Mouse (Mus musculus) midbrain, postnatal 0 days (tissue): ENCODE measurements around the gene Hnrnph1. TPM values are rescaled to one million over a fixed set of nuclear protein-coding genes. Genes with fewer than 3 reads are reported as not detected.

Experiments used
- ATAC-seq: fragments of 200-750 bp; cut with Nextera tagmentation; 2 replicates; pipeline ENCODE4 v1.8.0; 2017; ENCODE audit warnings: moderate number of reproducible peaks, mild to moderate bottlenecking, moderate TSS enrichment, moderate library complexity; ENCODE audit not compliant: low FRiP score
- DNase-seq: peaks from one replicate; pipeline ENCODE4 v3.0.0-alpha.2; 2015; ENCODE audit warnings: low spot score
- H3K27ac ChIP-seq: fragments of 300-500 bp; sonication (generic); 2 replicates; pipeline ENCODE4 v1.5.1; 2014; ENCODE audit warnings: low read depth, mild to moderate bottlenecking, low read length, mixed read lengths
- H3K27me3 ChIP-seq: fragments of 300-500 bp; sonication (generic); 2 replicates; pipeline ENCODE4 v1.6.1; 2014; ENCODE audit warnings: low read length, control low read depth, mixed read lengths; ENCODE audit not compliant: insufficient read depth
- H3K36me3 ChIP-seq: fragments of 300-500 bp; sonication (generic); 2 replicates; pipeline ENCODE4 v1.6.1; 2014; ENCODE audit warnings: low read length, control low read depth, mixed read lengths; ENCODE audit not compliant: insufficient read depth
- H3K4me1 ChIP-seq: fragments of 300-500 bp; sonication (generic); 2 replicates; pipeline ENCODE4 v1.6.1; 2014; ENCODE audit warnings: mild to moderate bottlenecking, control low read depth, antibody characterized with exemption, low read length, mixed read lengths; ENCODE audit not compliant: insufficient read depth
- H3K4me2 ChIP-seq: fragments of 300-500 bp; sonication (generic); 2 replicates; pipeline ENCODE4 v1.6.1; 2014; ENCODE audit warnings: low read depth, mild to moderate bottlenecking, low read length, mixed read lengths; ENCODE audit not compliant: poor library complexity, severe bottlenecking
- H3K4me3 ChIP-seq: fragments of 300-500 bp; sonication (generic); 2 replicates; pipeline ENCODE4 v1.5.1; 2014; ENCODE audit warnings: low read depth, mild to moderate bottlenecking, low read length, moderate library complexity
- H3K9ac ChIP-seq: fragments of 300-500 bp; sonication (generic); replicated peaks from 2 replicates; pipeline ENCODE4 v1.6.1; 2014; ENCODE audit warnings: mild to moderate bottlenecking, low read length, moderate library complexity, mixed read lengths; ENCODE audit not compliant: poor library complexity, severe bottlenecking
- H3K9me3 ChIP-seq: fragments of 300-500 bp; sonication (generic); 2 replicates; pipeline ENCODE4 v1.6.1; 2016; ENCODE audit warnings: low read length, control low read depth
- CTCF ChIP-seq: IDR thresholded peaks from 2 replicates; pipeline ENCODE4 v1.5.1; 2016; ENCODE audit warnings: antibody characterized with exemption, mild to moderate bottlenecking
- WGBS: fragments of 180-500 bp; shearing (Covaris S2); extraction: QIAGEN DNeasy Blood & Tissue Kit; methylation state at CpG from one replicate; pipeline ENCODE4 v1.1.7; 2014; 5-methylcytosine and 5-hydroxymethylcytosine counted together
- polyA plus RNA-seq: library from polyadenylated mRNA; unstranded; fragments of >200 nt; fragmentation: Nextera tagmentation; extraction: Ambion mirVana; gene quantifications from 2 replicates; pipeline ENCODE4 v1.2.1, GENCODE M21; 2015
- total RNA-seq: library from RNA; depleted of rRNA; stranded (reverse); fragments of >200 nt; gene quantifications from 2 replicates; pipeline ENCODE4 v1.2.3, GENCODE M21; 2014

Hnrnph1 gene
- total and polyA plus RNA-seq, 2 experiments from 2014 or later: 215 to 273 TPM

GRCm38 (mm10) chr11:50374286-50375015 lies 2.3 kb upstream of the Hnrnph1 start:
- H3K4me3 ChIP-seq: no peak overlapping the region
- H3K4me2 ChIP-seq: no peak overlapping the region
- no peaks in the 10 kb centered on the region; the same call in 1 of the 2 replicates for H3K36me3 ChIP-seq
- 67% methylated on average over 13 of the region's 13 CpGs for WGBS
- no peak for TF ChIP-seq CTCF
- no peak overlapping the region for H3K9ac ChIP-seq
- ATAC-seq (no peak), DNase-seq (no peak)
- H3K4me1 ChIP-seq: peaks cover 7% of the 10 kb centered on the region; the same call in 1 of the 2 replicates
- no peak overlapping the region for H3K27ac ChIP-seq
- H3K9me3 ChIP-seq: no peaks in the 10 kb centered on the region
- H3K27me3 ChIP-seq: no peaks in the 10 kb centered on the region

- no peak for ATAC-seq
- no peak overlapping the region for H3K27ac ChIP-seq
- TF ChIP-seq CTCF: no peak
- no peak overlapping the region for H3K4me2 ChIP-seq
- H3K9ac ChIP-seq: no peak overlapping the region
- no peaks in the 10 kb centered on the region for H3K9me3 ChIP-seq
- H3K27me3 ChIP-seq: no peaks in the 10 kb centered on the region
- no peak for DNase-seq
- 22% methylated on average over 5 of the region's 5 CpGs for WGBS
- H3K4me1 ChIP-seq: peaks cover 9% of the 10 kb centered on the region; the same call in 1 of the 2 replicates
- peaks cover 4% of the 10 kb centered on the region; the same call in 1 of the 2 replicates for H3K36me3 ChIP-seq
- H3K4me3 ChIP-seq: no peak overlapping the region
Observed at GRCm38 (mm10) chr11:50375421-50375820, 1.4 kb upstream of the Hnrnph1 start.

- 18% methylated on average over 10 of the region's 10 CpGs for WGBS
- DNase-seq: no peak
Observed at GRCm38 (mm10) chr11:50376156-50376790, 517 bp upstream of the Hnrnph1 start.

GRCm38 (mm10) chr11:50377892-50378684 lies 1.3 kb downstream of the Hnrnph1 start:
- H3K9ac ChIP-seq: peak overlapping the region; percentile 100

More at GRCm38 (mm10) chr11:50376156-50376790, 517 bp upstream of the Hnrnph1 start:
- H3K27me3 ChIP-seq: no peaks in the 10 kb centered on the region
- peak overlapping the region; percentile 96 for H3K4me3 ChIP-seq
- ATAC-seq: no peak
- H3K36me3 ChIP-seq: peaks cover 4% of the 10 kb centered on the region; the same call in 1 of the 2 replicates
- no peaks in the 10 kb centered on the region for H3K9me3 ChIP-seq
- peak overlapping the region; percentile 99 for H3K27ac ChIP-seq
- peak overlapping the region; percentile 98 for H3K4me2 ChIP-seq
- H3K4me1 ChIP-seq: peaks cover 9% of the 10 kb centered on the region; the same call in 1 of the 2 replicates
- peak overlapping the region; percentile 90 for H3K9ac ChIP-seq
- TF ChIP-seq CTCF: no peak

GRCm38 (mm10) chr11:50379023-50379752 lies 2.4 kb downstream of the Hnrnph1 start:
- H3K9me3 ChIP-seq: no peaks in the 10 kb centered on the region
- no peaks in the 10 kb centered on the region for H3K27me3 ChIP-seq
- no peak for ATAC-seq
- H3K27ac ChIP-seq: no peak overlapping the region
- peaks cover 9% of the 10 kb centered on the region; the same call in 1 of the 2 replicates for H3K36me3 ChIP-seq
- WGBS: 69% methylated on average over 12 of the region's 12 CpGs
- H3K4me1 ChIP-seq: peaks cover 9% of the 10 kb centered on the region; the same call in 1 of the 2 replicates
- H3K4me2 ChIP-seq: peak overlapping the region; percentile 51
- peak overlapping the region; percentile 96 for H3K4me3 ChIP-seq
- TF ChIP-seq CTCF: no peak
- DNase-seq: no peak
- peak overlapping the region; percentile 100; the same call in 1 of the 2 replicates for H3K9ac ChIP-seq

More at GRCm38 (mm10) chr11:50377892-50378684, 1.3 kb downstream of the Hnrnph1 start:
- H3K9me3 ChIP-seq: no peaks in the 10 kb centered on the region
- H3K4me2 ChIP-seq: peak overlapping the region; percentile 51
- H3K36me3 ChIP-seq: peaks cover 9% of the 10 kb centered on the region; the same call in 1 of the 2 replicates
- H3K4me1 ChIP-seq: peaks cover 9% of the 10 kb centered on the region; the same call in 1 of the 2 replicates
- DNase-seq: peak; percentile 88
- peak; percentile 81 for ATAC-seq
- WGBS: under 1% methylated on average over 60 of the region's 71 CpGs
- peak overlapping the region; percentile 96 for H3K4me3 ChIP-seq
- H3K27me3 ChIP-seq: no peaks in the 10 kb centered on the region
- TF ChIP-seq CTCF: peak; percentile 58
- peak overlapping the region; percentile 100 for H3K27ac ChIP-seq
